Mouse (Mus musculus) lung, adult 2 months (tissue): ENCODE results near the gene Pth2. TPM values are rescaled to one million over a fixed set of nuclear protein-coding genes. Genes with fewer than 3 reads are reported as not detected.

ENCODE experiments used
- DNase-seq: peaks from one replicate; pipeline ENCODE4 v3.0.0; 2022
- H3K4me1 ChIP-seq: fragments of 200-500 bp; 2 replicates; pipeline ENCODE4 v1.6.1; 2011; ENCODE audit warnings: low read length; ENCODE audit not compliant: control insufficient read depth, insufficient read depth
- H3K4me3 ChIP-seq: fragments of 200-500 bp; replicated peaks from 2 replicates; pipeline ENCODE3; 2011; ENCODE audit warnings: low read depth, mild to moderate bottlenecking, control low read depth, low read length; ENCODE audit errors: extremely low read depth
- CTCF ChIP-seq: fragments of 200-500 bp; IDR thresholded peaks from 2 replicates; pipeline ENCODE4 v1.5.1; 2011; ENCODE audit warnings: mild to moderate bottlenecking, low read length, control low read depth; ENCODE audit not compliant: insufficient read depth
- POLR2A ChIP-seq: fragments of 200-500 bp; IDR thresholded peaks from 2 replicates; pipeline ENCODE4 v1.6.1; 2011; ENCODE audit warnings: low read depth, mild to moderate bottlenecking, control low read depth, low read length, borderline replicate concordance; ENCODE audit errors: extremely low read depth
- WGBS: fragments of 180-500 bp; shearing (Covaris S2); methylation state at CpG from one replicate; pipeline ENCODE4 v1.1.7; 2018; 5-methylcytosine and 5-hydroxymethylcytosine counted together
- polyA plus RNA-seq: library from polyadenylated mRNA; depleted of rRNA; stranded (reverse); fragments of >200 nt; gene quantifications from 2 replicates; pipeline ENCODE4 v1.2.3, GENCODE M21; 2012; rRNA removed

Gene Pth2
- polyA plus RNA-seq: not detected in 2 replicates

DNA sequence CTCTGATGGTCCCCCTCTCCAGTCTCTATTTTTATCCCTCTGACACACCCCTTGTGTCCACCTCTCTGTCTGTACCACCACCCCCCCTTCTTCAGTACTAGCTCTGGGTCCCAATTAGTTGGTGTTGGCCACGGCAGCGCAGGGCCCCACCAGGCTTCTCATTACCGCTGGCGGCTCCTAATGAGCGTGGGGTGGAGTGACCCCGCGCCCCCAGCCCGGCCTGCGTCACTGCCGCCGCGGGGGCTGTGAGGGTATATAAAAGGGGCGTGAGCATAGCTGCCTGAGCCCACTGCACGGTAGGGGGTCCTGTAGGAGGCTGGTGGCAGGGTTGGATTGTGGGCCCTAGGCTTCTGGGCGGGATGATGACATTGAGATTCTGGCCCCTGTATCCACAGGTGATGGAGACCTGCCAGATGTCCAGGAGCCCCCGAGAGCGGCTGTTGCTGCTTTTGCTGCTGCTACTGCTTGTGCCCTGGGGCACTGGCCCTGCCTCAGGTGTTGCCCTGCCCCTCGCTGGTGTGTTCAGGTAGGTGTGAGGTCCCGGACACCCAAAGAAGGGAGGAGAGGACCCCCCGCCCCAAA lies at the start of gene Pth2:
Pth2 (plus strand) TSS at position 100 of the 582 bp plus-strand sequence.
- 28% methylated on average over 20 of the region's 20 CpGs for WGBS
- Histone ChIP-seq H3K4me1 (no peaks in the 10 kb centered on the region; the same call in 1 of the 2 replicates), H3K4me3 (no peak within 1 kb of the TSS)
- TF ChIP-seq POLR2A (no peak), CTCF (no peak)
- no peak for DNase-seq

DNA sequence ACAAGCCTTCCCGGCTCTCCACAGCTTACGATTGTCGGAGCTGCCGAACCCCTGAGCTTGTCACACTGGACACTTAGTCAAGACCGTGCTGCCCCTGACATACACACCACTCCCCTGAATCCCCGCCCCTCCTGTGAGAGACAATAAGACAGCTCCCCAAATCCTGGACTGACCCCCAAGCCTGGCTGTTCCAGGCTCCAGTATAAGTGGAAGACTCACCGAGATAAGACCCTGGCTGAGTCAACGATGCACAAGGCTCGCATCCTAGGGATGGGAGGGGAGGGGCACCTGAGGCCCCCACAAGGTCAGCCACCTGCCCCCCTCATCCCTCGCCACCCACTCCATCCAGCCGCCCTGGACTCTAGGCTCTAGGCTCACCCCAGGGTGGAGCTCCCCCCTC lies 48.9 kb upstream of the Pth2 start:
- TF ChIP-seq POLR2A (no peak), CTCF (no peak)
- DNase-seq: no peak
- Histone ChIP-seq H3K4me3 (no peak overlapping the region), H3K4me1 (peaks cover 13% of the 10 kb centered on the region)
- 81% methylated on average over 11 of the region's 11 CpGs for WGBS

DNA sequence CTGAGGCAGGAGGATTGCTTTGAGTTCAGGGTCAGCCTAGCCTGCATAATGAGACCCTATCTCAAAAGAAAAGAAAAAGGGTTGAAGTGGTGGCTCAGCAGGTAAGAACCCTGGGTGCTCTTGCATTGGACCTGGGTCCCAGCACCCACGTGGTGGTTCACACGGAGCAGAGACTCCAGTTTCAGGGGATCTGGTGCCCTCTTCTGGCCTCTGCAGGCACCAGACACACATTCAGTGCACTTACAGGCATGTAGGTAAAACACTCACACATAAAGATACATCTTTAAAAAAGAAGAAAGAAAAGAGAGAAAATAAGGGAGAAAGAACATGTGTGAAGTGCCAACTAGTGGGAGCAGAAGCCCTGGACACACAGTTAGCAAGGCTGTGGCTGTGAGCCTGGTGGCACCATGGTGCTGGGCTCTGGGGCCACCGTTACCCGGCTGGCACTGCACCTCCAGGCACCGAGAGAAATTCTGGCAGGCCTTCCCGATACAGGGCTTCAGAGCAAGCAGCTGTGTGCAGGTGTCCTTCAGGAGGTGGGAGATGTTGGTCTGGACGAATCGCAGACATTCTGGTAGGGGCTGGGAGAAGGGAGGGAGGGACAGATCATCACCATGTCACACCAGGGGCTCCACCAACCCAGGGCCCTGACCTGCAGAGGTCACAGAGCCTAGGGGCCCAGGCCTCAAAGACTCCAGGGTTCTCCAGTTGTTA lies 47.2 kb upstream of the Pth2 start:
- TF ChIP-seq CTCF: peak; percentile 25; the same call in 1 of the 2 replicates
- TF ChIP-seq POLR2A: no peak
- Histone ChIP-seq H3K4me3 (no peak overlapping the region), H3K4me1 (peaks cover 8% of the 10 kb centered on the region; the same call in 1 of the 2 replicates)
- WGBS: 79% methylated on average over 8 of the region's 8 CpGs
- no peak for DNase-seq

DNA sequence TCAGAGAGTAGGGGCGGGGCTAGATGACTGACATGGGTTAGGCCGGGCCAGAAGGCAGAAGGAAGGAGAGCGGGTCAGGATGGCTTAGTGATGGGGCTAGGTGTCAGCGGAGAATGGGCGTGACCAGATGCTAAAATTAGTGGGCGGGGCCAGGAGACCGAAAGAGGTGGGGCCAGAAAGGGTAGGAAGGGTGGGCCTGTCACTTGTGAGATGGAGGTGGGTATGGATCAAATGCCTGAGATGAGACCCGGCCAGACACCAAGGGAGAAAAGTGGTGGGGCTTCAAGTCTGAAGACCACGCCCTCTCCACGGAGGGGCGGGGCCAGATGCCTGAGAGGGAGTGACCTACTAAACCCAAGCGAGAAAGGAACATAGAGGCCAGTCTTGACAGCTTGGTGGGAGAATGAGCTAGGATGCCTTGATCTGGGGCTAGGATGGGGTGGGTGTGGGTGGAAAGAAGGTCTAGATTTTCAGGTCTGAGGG lies 46.2 kb upstream of the Pth2 start:
- no peak for DNase-seq
- Histone ChIP-seq H3K4me3 (peak overlapping the region; percentile 14), H3K4me1 (peaks cover 7% of the 10 kb centered on the region; the same call in 1 of the 2 replicates)
- no peak for TF ChIP-seq POLR2A
- 22% methylated on average over 12 of the region's 12 CpGs for WGBS

DNA sequence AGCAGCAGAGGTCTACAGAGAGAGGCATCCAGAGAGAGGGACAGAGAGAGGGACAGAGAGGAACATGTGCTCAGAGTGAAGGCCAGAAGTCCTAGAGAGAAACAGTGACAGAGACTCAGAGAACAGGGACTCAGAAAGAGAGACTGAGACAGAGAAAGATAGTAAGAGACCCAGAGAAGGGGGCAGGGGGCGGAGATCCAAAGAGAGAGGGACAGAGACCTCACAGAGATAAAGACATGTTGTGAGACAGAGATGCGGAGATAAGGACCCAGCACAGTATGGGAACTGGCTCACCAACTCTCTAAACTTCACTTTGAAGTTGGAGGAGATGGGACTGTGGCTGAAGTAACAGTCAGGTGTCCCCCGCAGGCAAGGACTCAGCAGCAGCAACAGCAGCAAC lies 45.4 kb upstream of the Pth2 start:
- Histone ChIP-seq H3K4me3 (peak overlapping the region; percentile 78), H3K4me1 (0 out of 2 replicates have a peak, but pooled peaks cover 5% of the 10 kb centered on the region)
- 75% methylated on average over 3 of the region's 3 CpGs for WGBS
- DNase-seq: no peak
- TF ChIP-seq POLR2A: no peak
- no peak for TF ChIP-seq CTCF

DNA sequence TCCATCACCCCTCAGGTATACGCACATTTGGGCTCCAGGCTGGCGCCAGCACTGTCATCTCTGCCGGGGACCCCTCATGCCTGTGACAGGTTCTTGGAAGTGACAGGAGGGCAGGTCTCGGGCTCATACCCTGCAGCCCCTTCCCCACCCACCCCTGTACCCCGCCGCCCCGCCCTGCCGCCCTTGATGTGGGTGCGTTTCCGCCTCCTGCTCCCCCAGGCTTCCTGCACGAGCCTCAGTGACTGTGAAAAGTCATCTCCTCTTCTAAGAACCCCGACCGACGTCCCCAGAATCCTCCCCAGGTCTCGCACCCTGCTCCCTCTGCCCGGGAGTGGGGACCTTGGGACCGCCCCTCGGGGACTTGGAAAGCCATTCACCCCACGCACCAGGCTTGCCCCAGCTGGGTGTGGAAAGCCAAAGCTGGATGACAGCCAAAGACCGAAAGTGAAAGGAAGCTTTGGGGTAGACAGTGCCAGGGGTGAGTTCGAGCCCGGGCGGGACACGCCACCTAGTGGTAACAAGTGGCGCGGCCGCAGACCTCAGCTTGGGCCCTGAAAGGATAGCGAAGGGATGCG lies 44.7 kb upstream of the Pth2 start, which contains the start of the genes Gm45713 and Flt3l:
Gm45713 (minus strand) TSS at position 239 of the 575 bp plus-strand sequence.
Flt3l (minus strand) TSS at position 440 of the 575 bp plus-strand sequence.
- peak; percentile 93 for DNase-seq
- H3K4me1 ChIP-seq: 0 out of 2 replicates have a peak, but pooled peaks cover 5% of the 10 kb centered on the region
- H3K4me3 ChIP-seq: peak within 1 kb of the TSS; percentile 78
- TF ChIP-seq CTCF: peak; percentile 76
- peak; percentile 63; the same call in 1 of the 2 replicates for TF ChIP-seq POLR2A
- under 1% methylated on average over 29 of the region's 29 CpGs for WGBS

DNA sequence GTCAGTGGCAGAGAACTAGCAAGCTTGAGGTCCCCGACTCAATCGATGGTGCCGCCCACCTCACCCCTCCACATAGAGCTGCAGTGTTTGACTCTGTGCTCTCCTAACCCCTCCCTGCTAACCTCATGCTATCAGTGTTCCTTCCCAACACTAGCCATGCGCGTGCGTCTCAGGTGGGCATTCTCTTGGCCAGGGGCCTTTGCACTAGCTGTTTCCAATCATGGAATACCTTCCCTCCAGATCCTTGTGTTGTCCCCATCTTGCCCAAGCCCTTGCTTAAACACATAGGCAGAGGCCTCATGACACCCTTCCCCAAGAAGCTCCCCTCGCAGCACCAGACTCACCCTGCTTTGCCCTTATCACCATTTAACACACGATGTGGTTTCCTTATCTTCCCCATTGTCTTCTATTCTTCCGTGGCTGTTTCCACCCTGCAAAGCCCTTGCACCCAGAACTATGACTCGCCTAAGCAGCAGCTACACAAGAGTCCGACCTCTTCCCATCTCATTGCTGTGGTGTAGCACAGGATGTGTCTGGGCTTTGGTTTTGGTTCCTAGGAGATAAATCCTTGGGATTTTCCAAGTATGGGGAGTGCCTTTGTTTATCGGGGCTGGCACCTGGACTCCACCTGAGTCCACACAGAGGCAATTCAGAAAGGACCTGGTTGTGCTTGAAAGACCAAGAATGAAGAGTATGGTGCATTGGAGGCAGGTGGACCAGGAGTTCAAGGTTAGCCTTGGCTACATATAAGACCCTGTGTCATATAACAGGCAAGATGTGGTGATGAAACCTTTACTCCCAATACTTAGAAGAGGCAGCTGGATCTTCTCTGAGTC lies 43.4 kb upstream of the Pth2 start:
- WGBS: 60% methylated on average over 12 of the region's 12 CpGs
- H3K4me1 ChIP-seq: 0 out of 2 replicates have a peak, but pooled peaks cover 5% of the 10 kb centered on the region

DNA sequence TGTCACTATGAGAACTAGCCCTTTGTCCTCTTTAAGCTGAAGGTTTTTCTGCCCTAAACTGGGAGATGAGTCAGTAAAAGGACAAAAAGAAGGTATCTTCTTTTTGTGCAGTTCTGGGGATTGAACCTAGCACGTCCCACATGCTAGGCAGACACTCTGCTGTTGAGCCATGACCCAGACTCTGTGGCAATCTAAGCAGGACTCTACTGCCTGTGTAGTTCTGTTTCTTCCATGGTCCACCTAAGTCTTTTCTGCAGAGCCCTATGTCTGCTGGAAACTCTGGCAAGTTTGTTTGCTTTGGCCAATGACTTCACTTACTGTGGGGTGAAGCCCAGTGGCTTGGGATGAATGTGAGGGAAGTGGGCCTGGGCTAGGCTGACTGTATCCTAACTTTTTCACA lies 42.4 kb upstream of the Pth2 start:
- no peak overlapping the region for H3K4me3 ChIP-seq
- 85% methylated on average over 1 of the region's 1 CpGs for WGBS
- 0 out of 2 replicates have a peak, but pooled peaks cover 5% of the 10 kb centered on the region for H3K4me1 ChIP-seq
- DNase-seq: no peak
- TF ChIP-seq CTCF (no peak), POLR2A (no peak)

More for the DNA sequence above, 43.4 kb upstream of the Pth2 start:
- TF ChIP-seq CTCF (no peak), POLR2A (no peak)
- H3K4me3 ChIP-seq: no peak overlapping the region
- DNase-seq: no peak
